Comparison of ENCODE assay signal across 18 mouse cellular contexts in the genomic region with DNA sequence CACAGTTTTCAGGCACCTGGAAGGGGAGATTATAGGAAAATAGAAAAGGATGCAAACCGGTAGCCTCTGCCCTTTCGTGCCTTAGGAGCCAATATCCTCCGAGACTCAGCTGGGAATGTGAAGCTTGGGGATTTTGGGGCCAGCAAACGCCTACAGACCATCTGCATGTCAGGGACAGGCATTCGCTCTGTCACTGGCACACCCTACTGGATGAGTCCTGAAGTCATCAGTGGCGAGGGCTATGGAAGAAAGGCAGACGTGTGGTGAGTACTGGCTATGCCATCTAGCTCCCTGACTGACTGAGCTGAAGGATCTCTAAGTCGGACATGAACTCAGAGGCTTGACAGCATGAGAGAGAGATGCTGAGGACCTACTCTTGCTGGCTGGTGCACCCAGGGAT. TPM values are rescaled to one million over a fixed set of nuclear protein-coding genes. Genes with fewer than 3 reads are reported as not detected.
DNase-seq lines count a peak whose midpoint lies in the region; ATAC-seq and TF ChIP-seq lines count a peak whose summit lies in the region.
"Had no signal": no experiment of that assay in that cellular context is flagged by ENCODE, and none has a peak within 500 bp of the region (broad histone marks: within the 10 kb centered on the region; RNA-seq: fewer than 3 reads in every experiment).

No protein-coding gene starts in this region.

- 0 out of 2 replicates have a peak overlapping the region, but pooled peaks have one; percentile 8 for H3K27ac ChIP-seq in forebrain, embryonic 12.5 days
- H3K27ac ChIP-seq in forebrain, embryonic 14.5 days (ENCODE audit: low read depth, low read length), result no peak overlapping the region
- H3K27ac ChIP-seq in liver, embryonic 14.5 days, result no peak overlapping the region
- H3K27ac ChIP-seq: forebrain, embryonic 15.5 days; heart, embryonic 15.5 days; limb, embryonic 15.5 days; midbrain, embryonic 10.5 days had no signal

- no peak overlapping the region for H3K9ac ChIP-seq in forebrain, embryonic 12.5 days
- H3K9ac ChIP-seq in forebrain, embryonic 14.5 days (ENCODE audit: low read length), result no peak overlapping the region
- no peak overlapping the region for H3K9ac ChIP-seq in liver, embryonic 14.5 days (replicated peaks)
- H3K9ac ChIP-seq: embryonic facial prominence, embryonic 13.5 days; forebrain, embryonic 15.5 days; heart, embryonic 15.5 days; limb, embryonic 15.5 days had no signal

- ATAC-seq in forebrain, embryonic 12.5 days (ENCODE audit: low FRiP score), result no peak
- ATAC-seq in forebrain, embryonic 14.5 days, result no peak
- no peak for ATAC-seq in liver, embryonic 14.5 days (ENCODE audit: insufficient read depth)
- ATAC-seq: forebrain, embryonic 15.5 days had no signal

- TF ChIP-seq EP300 in liver, embryonic 14.5 days (IDR thresholded peaks at IDR 0.05; ENCODE audit: low read depth), result no peak

- H3K4me3 ChIP-seq in forebrain, embryonic 12.5 days (replicated peaks), result no peak overlapping the region
- H3K4me3 ChIP-seq in forebrain, embryonic 14.5 days (ENCODE audit: low read depth, low read length), result no peak overlapping the region
- no peak overlapping the region for H3K4me3 ChIP-seq in liver, embryonic 14.5 days (ENCODE audit: insufficient read depth in 1 of 2, low read depth in 2 of 2, low read length in 2 of 2)
- H3K4me3 ChIP-seq: embryonic facial prominence, embryonic 13.5 days; forebrain, embryonic 15.5 days; heart, embryonic 15.5 days; limb, embryonic 15.5 days; midbrain, embryonic 10.5 days had no signal

- no peaks in the 10 kb centered on the region for H3K9me3 ChIP-seq in forebrain, embryonic 12.5 days
- no peaks in the 10 kb centered on the region for H3K9me3 ChIP-seq in forebrain, embryonic 14.5 days (replicated peaks; ENCODE audit: control insufficient read depth, low read length)
- no peaks in the 10 kb centered on the region for H3K9me3 ChIP-seq in liver, embryonic 14.5 days (ENCODE audit: control insufficient read depth, low read length)
- H3K9me3 ChIP-seq: embryonic facial prominence, embryonic 13.5 days; forebrain, embryonic 15.5 days; heart, embryonic 15.5 days; limb, embryonic 15.5 days; midbrain, embryonic 10.5 days had no signal

- DNase-seq in forebrain, embryonic 14.5 days (ENCODE audit: low spot score), result no peak
- no peak for DNase-seq in liver, embryonic 14.5 days (ENCODE audit: low read depth in 3 of 3, low spot score in 3 of 3)
- DNase-seq in liver, result no peak
- peak; percentile 62 to 78 for DNase-seq in frontal cortex, postnatal 36 days (ENCODE audit: low spot score in 2 of 2)
- peak; percentile 21 for DNase-seq in naive thymus-derived CD4-positive, alpha-beta T cell, adult 2 months (ENCODE audit: low read depth)
- no peak for DNase-seq in adrenal gland, adult 2 months
- no peak for DNase-seq in spleen, adult 12 weeks (ENCODE audit: low spot score)
- DNase-seq: adrenal gland, postnatal 25 days; thymus, adult 2 months had no signal

- peak; percentile 12; the same call in 1 of the 2 replicates for TF ChIP-seq CTCF in liver, embryonic 14.5 days (IDR thresholded peaks at IDR 0.05; ENCODE audit: low read depth)

- H3K27me3 ChIP-seq in forebrain, embryonic 12.5 days, result no peaks in the 10 kb centered on the region
- no peaks in the 10 kb centered on the region for H3K27me3 ChIP-seq in forebrain, embryonic 14.5 days (replicated peaks; ENCODE audit: control insufficient read depth, insufficient read depth, low read length)
- no peaks in the 10 kb centered on the region for H3K27me3 ChIP-seq in liver, embryonic 14.5 days (ENCODE audit: control insufficient read depth, insufficient read depth, low read length)
- H3K27me3 ChIP-seq: embryonic facial prominence, embryonic 13.5 days; forebrain, embryonic 15.5 days; heart, embryonic 15.5 days; limb, embryonic 15.5 days had no signal

- H3K4me1 ChIP-seq in forebrain, embryonic 12.5 days, result peaks cover 8% of the 10 kb centered on the region; the same call in 1 of the 2 replicates
- no peaks in the 10 kb centered on the region for H3K4me1 ChIP-seq in forebrain, embryonic 14.5 days (ENCODE audit: control insufficient read depth, insufficient read depth, low read length)
- H3K4me1 ChIP-seq in liver, embryonic 14.5 days (replicated peaks; ENCODE audit: control insufficient read depth in 2 of 2, insufficient read depth in 2 of 2, low read length in 1 of 2), result no peaks in the 10 kb centered on the region; a peak in 2 of 4 replicates
- H3K4me1 ChIP-seq: midbrain, embryonic 10.5 days had no signal

- peaks cover 99% of the 10 kb centered on the region for H3K36me3 ChIP-seq in forebrain, embryonic 12.5 days (replicated peaks)
- H3K36me3 ChIP-seq in forebrain, embryonic 14.5 days (ENCODE audit: control insufficient read depth, insufficient read depth, low read length), result peaks cover 94% of the 10 kb centered on the region
- peaks cover 6% of the 10 kb centered on the region; the same call in 1 of the 2 replicates for H3K36me3 ChIP-seq in liver, embryonic 14.5 days (replicated peaks; ENCODE audit: control insufficient read depth, insufficient read depth, low read depth)

- no peak overlapping the region for H3K4me2 ChIP-seq in forebrain, embryonic 12.5 days
- no peak overlapping the region for H3K4me2 ChIP-seq in forebrain, embryonic 14.5 days (ENCODE audit: low read length)
- no peak overlapping the region for H3K4me2 ChIP-seq in liver, embryonic 14.5 days (ENCODE audit: low read depth)
- H3K4me2 ChIP-seq: embryonic facial prominence, embryonic 13.5 days; forebrain, embryonic 15.5 days; heart, embryonic 15.5 days; limb, embryonic 15.5 days had no signal

- 86% methylated on average over 8 of the region's 8 CpGs for WGBS in forebrain, embryonic 12.5 days
- 84% methylated on average over 8 of the region's 8 CpGs for WGBS in forebrain, embryonic 14.5 days
- WGBS in liver, embryonic 14.5 days (ENCODE audit: insufficient replicate concordance), result 65% methylated on average over 8 of the region's 8 CpGs

RNA-seq across cellular contexts. Expression of a gene that starts 8.5 kb away (rescaled TPM):
- polyA plus RNA-seq in forebrain, embryonic 12.5 days (2016; fragmentation: Nextera tagmentation; extraction: Ambion mirVana), result not detected in 2 replicates
- not detected in 2 replicates for polyA plus RNA-seq in forebrain, embryonic 14.5 days (2014; fragmentation: Nextera tagmentation; extraction: Ambion mirVana)
- polyA plus RNA-seq in liver, embryonic 14.5 days (2012; rRNA removed), result not detected in 2 replicates
- not detected in 2 replicates for polyA plus RNA-seq in liver, embryonic 14.5 days (2014; fragmentation: Nextera tagmentation; extraction: Ambion mirVana)
- not detected for total RNA-seq in adrenal gland, adult 2 months (2021)
- polyA plus RNA-seq in adrenal gland, adult 2 months (2012; rRNA removed), result not detected in 2 replicates
- total RNA-seq: adrenal gland, postnatal 25 days; ES-E14; gastrocnemius, postnatal 4 days had no signal
- polyA plus RNA-seq: embryonic facial prominence, embryonic 13.5 days; heart, embryonic 15.5 days; lung, embryonic 16.5 days; midbrain, embryonic 10.5 days; thymus, adult 2 months had no signal

RNA-seq across cellular contexts. Expression of a gene that starts 8.5 kb away (rescaled TPM):
- 289 and 300 TPM in 2 replicates for polyA plus RNA-seq in forebrain, embryonic 12.5 days (2016; fragmentation: Nextera tagmentation; extraction: Ambion mirVana)
- polyA plus RNA-seq in forebrain, embryonic 14.5 days (2014; fragmentation: Nextera tagmentation; extraction: Ambion mirVana), result 223 and 240 TPM in 2 replicates
- polyA plus RNA-seq in liver, embryonic 14.5 days (2012; rRNA removed), result 17.3 and 26.7 TPM in 2 replicates
- polyA plus RNA-seq in liver, embryonic 14.5 days (2014; fragmentation: Nextera tagmentation; extraction: Ambion mirVana), result 57.8 and 59.4 TPM in 2 replicates
- total RNA-seq in adrenal gland, adult 2 months (2021), result 10 to 100 TPM in 1 of 2 experiments, 1 to 10 TPM in 1; 9.5 to 17.1 TPM
- 18.1 and 20.0 TPM in 2 replicates for polyA plus RNA-seq in adrenal gland, adult 2 months (2012; rRNA removed)

RNA-seq across cellular contexts. Expression of a gene that starts 49.8 kb away (rescaled TPM):
- 35.2 and 36.1 TPM in 2 replicates for polyA plus RNA-seq in forebrain, embryonic 12.5 days (2016; fragmentation: Nextera tagmentation; extraction: Ambion mirVana)
- 31.1 and 34.1 TPM in 2 replicates for polyA plus RNA-seq in forebrain, embryonic 14.5 days (2014; fragmentation: Nextera tagmentation; extraction: Ambion mirVana)
- polyA plus RNA-seq in liver, embryonic 14.5 days (2012; rRNA removed), result 9.1 and 9.4 TPM in 2 replicates
- polyA plus RNA-seq in liver, embryonic 14.5 days (2014; fragmentation: Nextera tagmentation; extraction: Ambion mirVana), result 6.9 and 8.8 TPM in 2 replicates
- total RNA-seq in adrenal gland, adult 2 months (2021), result 10 to 100 TPM; 14.9 to 16.1 TPM
- 18.8 and 20.6 TPM in 2 replicates for polyA plus RNA-seq in adrenal gland, adult 2 months (2012; rRNA removed)

Comparison
In these comparisons a context has a peak if more than half of its experiments do, and no peak if none do; other contexts are left out.
1. DNase-seq: peak in frontal cortex, postnatal 36 days (2 of 2) and naive thymus-derived CD4-positive, alpha-beta T cell, adult 2 months (single experiment); none in forebrain, embryonic 14.5 days (single experiment), liver, embryonic 14.5 days (0 of 3), liver (single experiment), adrenal gland, adult 2 months (single experiment) and spleen, adult 12 weeks (single experiment).